Mouse (Mus musculus): ENCODE data around the gene Abca13.

- no peak for TF ChIP-seq POLR2A (IDR thresholded peaks at IDR 0.05; ENCODE audit: low read depth, low read length)
- TF ChIP-seq CTCF (IDR thresholded peaks at IDR 0.05; ENCODE audit: extremely low read depth, insufficient read length, insufficient replicate concordance, low read depth, low read length) = no peak
Observed at GRCm38 (mm10) chr11:9727810-9728490, 536.2 kb downstream of the Abca13 start.
